Mouse (Mus musculus) heart, embryonic 14.5 days (tissue): ENCODE results near the gene CT030661.1. TPM values are rescaled to one million over a fixed set of nuclear protein-coding genes. Genes with fewer than 3 reads are reported as not detected.

Experiments used
- polyA plus RNA-seq: library from polyadenylated mRNA; unstranded; fragments of >200 nt; fragmentation: Nextera tagmentation; extraction: Ambion mirVana; gene quantifications from 2 replicates; pipeline ENCODE4 v1.2.1, GENCODE M21; 2014

CT030661.1 gene
- polyA plus RNA-seq, 1 experiment from 2014 or later = 8.6 TPM

Other genes with a start within 250 kb of the CT030661.1 start
- gene Zfp947, start 148.6 kb downstream of the CT030661.1 start, polyA plus RNA-seq = 2.7 and 3.1 TPM in 2 replicates
- gene Zfp994, start 89.2 kb downstream of the CT030661.1 start, polyA plus RNA-seq = 2.0 and 2.4 TPM in 2 replicates
- gene Zfp944, start 46.6 kb upstream of the CT030661.1 start, polyA plus RNA-seq = 8.4 and 9.6 TPM in 2 replicates
- gene Zfp758, start 46.6 kb upstream of the CT030661.1 start, polyA plus RNA-seq = 7.2 and 8.4 TPM in 2 replicates
- 8.3 and 8.8 TPM in 2 replicates for gene Zfp946, start 109.4 kb upstream of the CT030661.1 start, polyA plus RNA-seq